Mouse (Mus musculus) heart, postnatal 0 days (tissue): ENCODE measurements at regions not wholly inside any gene's neighbourhood (a gene's known extent, or its start where the extent isn't known, plus 50 kb on each side); places are given as distances from the start of the nearest gene placed in this dataset.

Source experiments
- CTCF ChIP-seq: IDR thresholded peaks from 2 replicates; pipeline ENCODE4 v1.5.1; 2016; ENCODE audit warnings: antibody characterized with exemption, control low read depth, low read depth
- EP300 ChIP-seq: IDR thresholded peaks from 2 replicates; pipeline ENCODE4 v1.6.1; 2016; ENCODE audit warnings: antibody characterized with exemption, low read depth

GRCm38 (mm10) chr6:140222534-140223324, 181.5 kb upstream of the Plcz1 start:
- TF ChIP-seq CTCF: no peak
- TF ChIP-seq EP300: no peak
